Mouse (Mus musculus): ENCODE data around the gene Nrxn3.

Nrxn3 gene

DNA sequence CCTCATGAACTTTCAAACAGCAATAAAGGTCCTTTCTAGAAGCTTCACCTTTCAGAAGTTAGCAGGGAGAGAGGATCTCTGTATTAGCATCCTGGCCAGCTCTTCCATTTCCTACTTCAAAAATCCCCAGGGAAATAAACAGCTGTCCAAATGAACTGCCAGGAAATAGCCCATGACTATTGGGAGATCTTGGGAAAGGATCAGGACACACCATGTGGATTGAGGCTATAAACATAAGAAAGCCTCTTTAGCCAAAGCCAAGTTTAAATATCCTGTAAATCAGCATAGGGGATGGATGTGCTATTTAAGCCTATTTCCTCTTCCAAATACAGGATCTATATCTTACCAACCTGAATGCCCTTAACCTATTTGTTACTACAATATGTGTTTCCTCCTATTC is 1230.6 kb downstream of the Nrxn3 start:
- no peak for DNase-seq (ENCODE audit: low spot score)

DNA sequence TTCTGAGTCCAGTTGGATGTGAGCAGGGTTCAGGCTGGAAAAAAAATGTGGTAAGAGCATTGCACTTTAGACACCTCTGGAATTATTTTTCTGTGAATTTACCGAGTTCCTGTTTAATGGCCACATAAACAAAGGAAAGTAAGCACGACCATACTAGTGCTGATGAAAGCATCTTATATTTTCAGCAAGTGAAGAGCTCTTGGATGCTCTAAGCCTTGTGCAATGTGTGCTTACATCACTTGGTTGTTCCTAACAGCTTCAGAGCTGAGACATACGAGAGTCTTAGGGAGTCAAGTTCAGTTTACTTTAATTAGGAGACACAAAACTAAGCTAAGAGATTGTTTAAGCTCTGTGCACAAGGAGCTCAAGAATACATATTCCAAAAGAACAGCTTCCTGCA is 1231.0 kb downstream of the Nrxn3 start:
- DNase-seq (ENCODE audit: low spot score): no peak

DNA sequence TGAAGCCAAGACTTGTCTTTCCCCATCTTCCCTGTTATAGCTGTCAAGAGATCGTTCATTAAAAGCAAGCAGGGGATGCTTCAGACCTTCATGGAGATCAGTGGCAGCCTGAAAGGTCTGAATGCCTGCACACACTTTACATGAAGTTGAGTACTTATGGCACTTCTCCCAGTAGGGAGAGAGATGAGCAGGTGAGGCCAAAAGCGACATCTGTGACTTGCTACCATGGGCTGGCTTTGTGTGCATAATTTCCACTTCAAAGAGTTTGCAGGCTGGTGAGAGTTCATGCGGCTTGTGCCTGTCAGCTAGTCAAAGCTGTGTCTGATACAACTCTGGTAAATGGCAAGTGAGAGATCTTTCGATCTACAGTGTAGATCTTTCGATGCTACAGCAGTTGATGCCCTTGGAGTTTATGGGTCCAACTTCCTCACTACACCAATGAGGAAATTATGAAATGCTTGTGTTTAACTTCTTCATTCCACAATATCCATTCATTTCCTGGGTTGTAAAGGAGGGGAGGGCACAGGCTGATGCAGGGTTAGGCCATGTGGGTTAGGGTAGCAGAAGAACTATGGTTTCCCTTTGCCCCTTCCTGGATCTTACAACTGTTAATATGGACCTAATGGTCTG is 1231.9 kb downstream of the Nrxn3 start:
- no peak for DNase-seq (ENCODE audit: low spot score)

GRCm38 (mm10) chr12:89963073-89963472 is 1240.4 kb downstream of the Nrxn3 start:
- no peak for DNase-seq (ENCODE audit: low spot score)

GRCm38 (mm10) chr12:89976648-89977047 is 1254.0 kb downstream of the Nrxn3 start:
- no peak for DNase-seq (ENCODE audit: low spot score)

DNA sequence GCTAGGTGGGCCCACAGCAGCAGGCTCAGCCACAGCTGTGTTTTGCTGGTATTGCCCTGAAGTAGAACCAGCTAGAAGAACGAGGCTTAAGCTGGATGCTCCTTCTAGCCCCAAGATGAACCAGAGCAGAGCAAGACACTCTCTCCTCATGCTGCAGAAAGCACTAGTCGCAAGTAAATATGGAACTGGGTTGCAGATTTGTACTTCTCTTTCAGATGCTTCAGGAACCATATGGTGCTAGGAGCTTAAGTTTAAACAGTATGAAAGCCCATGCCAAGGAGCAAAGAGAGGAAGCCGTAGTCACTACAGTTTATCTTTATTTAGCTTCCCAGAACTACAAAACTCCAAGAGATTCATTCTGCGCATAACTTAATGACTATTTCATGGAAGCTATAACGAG is 1254.8 kb downstream of the Nrxn3 start:
- no peak for DNase-seq (ENCODE audit: low spot score)

DNA sequence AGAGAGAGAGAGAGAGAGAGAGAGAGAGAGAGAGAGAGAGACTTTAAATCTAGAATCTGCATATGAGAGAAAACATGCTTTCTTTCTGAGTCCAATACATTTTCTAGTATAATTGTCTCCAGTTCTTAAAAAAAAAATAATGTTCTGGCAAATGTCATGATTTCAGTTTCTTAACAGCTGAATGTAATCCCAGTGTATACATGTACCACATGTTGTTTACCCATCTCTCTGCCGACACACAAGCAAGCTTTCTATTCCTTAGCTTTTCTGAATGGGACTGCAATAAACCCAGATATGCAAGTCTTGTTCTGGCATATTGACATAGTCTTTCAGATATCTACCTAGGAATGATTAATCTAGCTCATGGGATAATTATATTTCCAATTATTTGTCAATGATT is 1256.5 kb downstream of the Nrxn3 start:
- DNase-seq (ENCODE audit: low spot score): no peak

DNA sequence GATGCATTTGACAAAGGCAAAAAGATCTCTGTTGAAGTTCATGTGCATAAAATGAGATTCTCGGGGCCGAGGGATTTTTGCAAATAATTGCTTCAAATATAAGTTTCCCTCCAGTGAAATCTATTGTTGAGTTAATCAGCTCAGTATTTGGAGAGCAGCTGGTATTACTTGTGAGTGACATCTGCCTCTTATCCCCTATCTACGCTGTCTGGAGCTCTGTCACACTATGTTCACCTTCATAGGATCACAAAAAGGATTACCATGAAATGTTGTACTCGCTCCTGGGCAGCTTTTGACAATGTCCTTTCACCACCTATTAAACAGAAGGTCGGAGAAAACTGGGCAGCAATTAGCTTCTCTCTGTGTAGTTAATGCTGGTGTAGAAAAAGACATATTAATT is 1259.8 kb downstream of the Nrxn3 start:
- DNase-seq (ENCODE audit: low spot score): no peak

- DNase-seq (ENCODE audit: low spot score): no peak
Measured at GRCm38 (mm10) chr12:89983399-89983798, 1260.7 kb downstream of the Nrxn3 start.

- DNase-seq (ENCODE audit: low spot score): no peak
Measured at GRCm38 (mm10) chr12:89986219-89986618, 1263.5 kb downstream of the Nrxn3 start.

DNA sequence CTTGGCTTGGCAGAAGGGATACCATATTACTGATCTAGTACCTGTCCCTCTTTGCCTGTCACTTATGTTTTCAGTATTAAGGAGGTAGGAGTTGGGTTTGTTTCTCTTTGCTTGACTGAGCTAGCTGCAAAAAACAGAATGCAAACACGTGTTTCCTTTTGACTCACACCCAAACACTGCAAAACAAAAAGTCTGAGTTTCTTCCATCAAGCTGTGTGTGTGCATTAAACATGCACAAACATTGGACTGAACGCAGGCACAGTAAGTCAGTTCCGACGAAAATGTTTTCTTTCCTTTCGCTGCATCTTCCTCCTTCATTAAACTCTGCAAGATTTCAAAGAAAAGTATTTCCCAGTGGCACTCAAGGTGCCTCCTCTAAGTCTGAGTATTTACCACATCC is 1270.6 kb downstream of the Nrxn3 start:
- no peak for DNase-seq (ENCODE audit: low spot score)

DNA sequence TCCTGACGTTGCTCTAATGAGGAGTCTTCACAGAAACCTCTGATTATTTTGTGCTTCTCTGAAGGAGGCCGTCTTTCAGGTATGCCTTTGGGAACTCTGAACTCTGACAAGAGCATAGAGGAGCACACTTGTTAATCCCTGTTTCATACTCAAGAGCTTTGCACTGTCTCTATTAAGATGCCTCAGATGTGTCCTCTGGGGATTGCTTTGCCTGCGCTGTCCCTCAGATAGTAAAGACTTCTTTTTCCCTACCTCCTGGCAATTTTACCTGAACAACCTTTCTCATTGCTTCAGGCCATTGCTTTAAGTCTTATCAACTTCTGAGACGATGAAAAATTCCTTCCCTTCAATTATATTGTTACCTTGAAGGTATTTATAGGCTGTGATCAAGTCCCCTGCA is 1272.7 kb downstream of the Nrxn3 start:
- DNase-seq (ENCODE audit: low spot score): no peak

DNA sequence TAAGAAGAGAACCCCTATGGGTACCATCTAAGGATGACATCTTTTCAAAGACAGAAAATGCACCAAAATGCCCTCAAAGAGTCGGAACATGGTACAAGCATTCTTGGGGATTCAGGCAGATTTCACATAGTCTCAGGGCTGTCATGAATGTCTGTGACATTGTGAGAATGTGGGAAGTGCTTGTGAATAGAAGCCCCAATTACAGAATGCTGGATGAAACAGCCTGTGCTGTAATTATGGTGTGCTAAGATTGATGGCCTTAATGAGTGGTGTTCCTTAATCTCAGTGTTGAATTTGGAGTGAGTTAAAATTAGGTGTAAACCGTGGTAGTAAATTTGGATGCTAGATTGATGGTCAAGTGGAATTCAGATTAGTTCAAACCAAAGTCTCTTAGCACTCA is 1287.6 kb downstream of the Nrxn3 start:
- no peak for DNase-seq (ENCODE audit: low spot score)

DNA sequence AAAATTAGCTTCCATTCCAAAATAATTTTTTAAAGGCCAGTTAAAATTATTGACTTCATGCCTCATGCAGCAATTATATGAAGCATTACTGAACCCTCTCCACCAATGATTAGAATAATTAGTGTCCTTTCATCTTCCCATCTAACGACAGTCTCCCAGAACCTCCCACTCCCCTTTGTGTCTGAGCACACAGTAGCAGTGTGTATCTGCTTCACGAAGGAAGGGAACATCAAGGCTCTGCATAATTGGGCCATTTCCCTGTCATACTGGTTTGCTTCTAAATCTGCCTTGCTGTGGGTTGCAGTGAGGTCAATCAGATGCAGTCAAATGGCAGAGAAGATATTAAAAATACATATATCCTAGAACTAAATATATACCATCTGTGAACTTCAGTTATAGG is 1291.3 kb downstream of the Nrxn3 start:
- no peak for DNase-seq (ENCODE audit: low spot score)

DNA sequence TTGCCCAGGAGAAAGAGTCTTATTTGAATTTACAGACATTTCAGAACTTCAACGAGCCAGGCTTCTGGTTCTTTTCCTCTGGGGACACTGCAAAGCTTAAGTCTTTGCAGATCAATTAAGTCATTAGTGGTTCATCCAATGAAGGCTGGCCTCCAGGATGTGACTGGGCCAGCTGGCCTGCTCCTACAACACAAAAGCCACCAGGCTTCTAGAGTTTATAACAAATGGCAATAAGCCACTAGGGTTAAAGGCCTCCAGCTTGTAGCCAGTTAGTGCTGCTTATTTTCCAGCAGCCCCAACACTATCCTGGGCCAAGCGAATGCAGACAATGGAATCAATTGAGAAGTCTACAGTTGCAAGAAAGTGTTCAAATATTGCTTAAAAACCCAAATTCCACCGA is 1304.3 kb downstream of the Nrxn3 start:
- DNase-seq (ENCODE audit: low spot score): no peak

- DNase-seq (ENCODE audit: low spot score): no peak
Measured at GRCm38 (mm10) chr12:90041038-90041437, 1318.4 kb downstream of the Nrxn3 start.

DNA sequence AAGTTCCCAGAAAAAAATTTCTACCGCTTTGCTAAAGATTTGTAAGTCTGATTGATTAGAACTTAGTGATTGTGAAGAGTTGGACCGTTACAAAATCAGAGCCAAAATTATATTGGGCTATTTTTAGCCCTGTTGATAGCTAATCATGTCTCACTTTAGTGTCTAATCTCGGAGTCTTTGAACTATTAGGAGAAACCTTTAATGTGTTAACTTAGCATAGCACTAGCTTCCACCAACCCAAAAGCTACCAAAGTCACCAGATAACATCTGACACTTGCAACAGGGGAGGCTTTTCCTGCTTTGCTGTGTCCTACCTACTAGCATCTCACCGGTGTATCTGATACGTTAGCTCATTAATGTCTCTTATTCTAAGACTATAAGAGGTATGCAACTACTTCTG is 1333.6 kb downstream of the Nrxn3 start:
- no peak for DNase-seq (ENCODE audit: low spot score)

GRCm38 (mm10) chr12:90059786-90060185 is 1337.1 kb downstream of the Nrxn3 start:
- DNase-seq (ENCODE audit: low spot score): no peak

DNA sequence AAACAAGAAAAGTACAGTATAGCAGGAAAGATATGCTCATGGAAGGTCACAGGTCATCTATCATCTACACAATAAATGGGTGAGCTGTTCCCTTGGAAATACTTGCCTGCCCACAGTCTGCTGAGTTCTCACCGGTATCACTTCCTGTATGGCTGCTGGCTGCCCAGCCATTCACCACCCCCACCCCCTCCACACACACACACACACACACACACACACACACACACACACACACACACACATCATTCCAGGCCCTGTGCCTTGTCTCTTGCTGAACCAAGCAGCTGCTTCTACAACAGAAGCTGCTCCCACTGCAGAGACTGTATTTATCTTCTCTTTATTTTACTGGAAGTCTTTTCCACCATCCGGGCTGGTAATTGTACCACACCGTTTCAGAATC is 1338.6 kb downstream of the Nrxn3 start:
- no peak for DNase-seq (ENCODE audit: low spot score)

DNA sequence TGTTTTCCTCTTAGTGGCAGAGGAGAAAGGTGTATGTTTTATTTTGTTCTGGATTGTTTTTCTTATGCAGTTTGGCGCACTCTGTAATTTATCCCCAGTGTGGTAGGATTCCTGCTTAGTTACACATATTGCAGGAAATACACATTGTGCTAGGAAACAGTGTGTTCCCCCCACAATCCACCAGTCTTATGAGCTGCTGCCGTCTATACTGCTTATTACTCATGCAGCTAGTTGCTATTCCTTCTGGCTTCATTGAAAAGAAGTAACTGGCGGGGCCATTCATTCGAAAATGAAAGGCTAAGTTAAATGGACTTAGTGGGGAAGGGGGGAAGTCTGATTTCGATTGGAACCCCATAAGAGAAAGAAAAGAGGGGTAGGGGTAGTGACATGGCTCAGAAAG is 1339.5 kb downstream of the Nrxn3 start:
- no peak for DNase-seq (ENCODE audit: low spot score)

DNA sequence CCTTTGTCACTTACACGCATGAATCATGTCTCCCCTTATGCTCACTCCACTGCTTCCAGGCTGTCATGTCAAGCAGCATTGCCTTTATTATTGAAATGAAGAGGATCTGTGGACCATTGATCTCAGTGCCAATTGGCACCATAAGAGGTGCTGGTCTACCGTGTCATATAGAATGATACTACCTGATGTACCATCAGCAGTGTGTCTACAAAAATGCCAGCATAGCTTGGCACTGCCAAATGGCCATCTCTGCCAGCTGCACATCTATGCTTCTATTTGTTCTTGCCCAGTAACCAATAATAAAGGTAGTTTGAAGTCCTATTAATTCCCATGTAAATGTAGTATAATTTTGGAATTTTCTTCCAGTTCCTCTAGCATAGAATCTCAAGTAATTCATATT is 1340.8 kb downstream of the Nrxn3 start:
- DNase-seq (ENCODE audit: low spot score): no peak

GRCm38 (mm10) chr12:90085862-90086261 is 1363.2 kb downstream of the Nrxn3 start:
- no peak for DNase-seq (ENCODE audit: low spot score)

DNA sequence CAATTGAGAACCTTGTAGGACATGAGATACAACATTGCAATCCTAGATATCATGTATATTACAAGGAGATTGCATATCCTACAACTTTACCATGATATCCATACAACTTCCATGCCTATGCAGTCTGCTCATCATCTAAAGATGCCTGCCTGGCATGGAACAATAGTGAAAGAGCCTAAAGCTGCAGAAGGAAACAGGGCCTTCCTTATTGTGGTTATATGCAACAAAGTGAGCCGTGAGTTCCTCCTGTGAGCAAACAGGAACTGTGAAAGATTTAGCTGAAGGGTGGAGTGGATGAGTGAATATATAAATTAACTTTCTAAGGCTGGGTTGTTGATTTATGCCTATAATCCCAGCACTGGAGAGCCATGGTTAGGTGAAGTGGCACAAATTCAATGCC is 1373.1 kb downstream of the Nrxn3 start:
- DNase-seq (ENCODE audit: low spot score): no peak

DNA sequence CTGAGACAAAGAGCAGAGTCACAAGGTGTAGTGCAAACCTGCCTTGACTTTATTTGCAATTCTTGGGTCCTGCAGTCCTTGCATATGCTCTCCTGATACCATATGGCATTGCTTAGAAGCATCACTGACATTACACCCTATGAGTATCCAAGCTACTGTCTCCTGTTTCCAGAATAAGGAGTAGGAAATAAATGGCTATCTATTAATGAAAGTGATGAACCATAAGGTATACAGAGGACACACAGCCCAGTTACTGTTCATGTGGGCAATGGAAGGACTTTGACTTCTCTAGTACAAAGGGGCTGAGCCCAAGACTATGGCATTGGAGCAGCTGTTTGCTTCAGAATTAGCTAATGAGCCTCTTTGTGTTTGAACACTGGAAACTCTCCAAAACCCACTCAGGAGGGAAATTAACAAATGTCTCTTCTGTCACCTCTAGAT is 1390.7 kb downstream of the Nrxn3 start:
- no peak for DNase-seq (ENCODE audit: low spot score)

Data from testis, postnatal 14 days (tissue).